Mouse (Mus musculus) monocyte, adult 5-6 weeks (primary cell): ENCODE measurements around the gene Phf23. TPM values are rescaled to one million over a fixed set of nuclear protein-coding genes. Genes with fewer than 3 reads are reported as not detected.
A peak's percentile ranks its signal among the peaks of the same experiment; 100 is the strongest.

Source experiments
- ATAC-seq: fragments of 153-309, 156-312 bp; replicated peaks from 2 replicates; pipeline ENCODE4 v1.8.0; 2017; ENCODE audit warnings: mild to moderate bottlenecking; ENCODE audit not compliant: low TSS enrichment, insufficient number of reproducible peaks, severe bottlenecking, poor library complexity, low FRiP score
- total RNA-seq: library from RNA; stranded (forward); fragments of 200-1000, 200-491, 200-594 nt; gene quantifications from 3 replicates; pipeline ENCODE4 v1.2.3, GENCODE M21; 2017

The Phf23 gene
- total RNA-seq, 1 experiment from 2014 or later: 74.0 TPM

DNA sequence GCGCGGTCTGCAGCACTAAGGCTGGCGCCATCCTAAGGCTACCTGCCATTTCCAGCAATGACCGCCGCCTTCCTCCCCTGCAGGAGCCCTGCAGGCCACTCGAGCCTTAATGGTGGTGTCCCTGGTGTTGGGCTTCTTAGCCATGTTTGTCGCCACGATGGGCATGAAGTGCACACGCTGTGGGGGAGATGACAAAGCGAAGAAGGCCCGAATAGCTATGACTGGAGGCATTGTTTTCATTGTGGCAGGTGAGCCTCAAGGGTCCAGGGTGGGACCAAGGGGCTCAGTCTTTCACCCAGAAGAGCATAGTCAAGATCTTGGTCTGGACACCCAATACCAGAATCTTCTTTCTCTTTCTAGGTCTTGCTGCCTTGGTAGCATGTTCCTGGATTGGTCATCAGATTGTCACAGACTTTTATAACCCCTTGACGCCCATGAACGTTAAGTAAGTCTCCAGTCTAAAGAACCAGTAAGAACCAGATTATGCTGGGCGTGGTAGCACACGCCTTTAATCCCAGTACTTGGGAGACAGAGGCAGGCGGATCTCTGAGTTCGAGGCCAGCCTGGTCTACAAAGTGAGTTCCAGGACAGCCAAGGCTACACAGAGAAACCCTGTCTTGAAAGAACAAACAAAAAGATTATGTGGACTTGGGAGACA lies 28.6 kb upstream of the Phf23 start:
- ATAC-seq: no peak

DNA sequence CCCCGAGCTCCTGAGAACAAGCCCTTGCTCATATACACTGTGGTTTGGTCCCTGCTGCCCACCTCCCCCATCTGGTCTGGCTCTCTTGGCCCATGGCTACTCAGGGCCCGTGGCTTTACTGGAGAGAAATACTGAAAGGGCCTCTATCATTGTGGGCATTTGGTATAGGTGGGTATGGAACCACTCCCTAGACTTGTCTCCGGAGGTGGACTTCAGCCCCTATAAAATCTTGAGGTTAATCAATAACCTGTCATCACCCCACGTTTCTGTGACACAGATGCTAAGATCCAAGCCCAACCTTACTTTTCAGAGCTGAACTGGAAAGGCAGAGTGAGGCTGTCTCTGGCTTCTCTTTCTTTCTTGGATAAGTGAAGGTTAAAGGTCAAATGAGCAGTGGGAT lies 26.8 kb upstream of the Phf23 start:
- ATAC-seq: no peak

DNA sequence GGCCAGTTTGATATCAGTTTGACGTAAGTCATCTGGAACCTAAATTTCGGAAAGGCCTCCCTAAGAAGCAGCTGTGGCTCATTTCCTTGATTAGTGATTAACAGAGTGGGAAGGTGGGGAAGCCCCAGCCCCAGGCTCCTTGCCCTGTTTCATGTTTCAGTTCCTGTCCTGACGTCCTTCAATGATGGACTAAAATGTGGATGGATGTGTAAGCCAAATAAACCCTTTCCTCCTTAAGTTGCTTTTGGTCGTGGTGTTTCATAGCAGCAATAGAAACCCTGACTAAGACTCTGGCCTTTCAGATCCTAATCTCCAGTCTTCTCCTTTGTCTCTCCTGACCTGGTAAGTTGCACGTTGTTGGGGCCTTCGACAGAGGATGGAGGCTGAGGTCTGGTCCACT lies 25.4 kb upstream of the Phf23 start:
- no peak for ATAC-seq

DNA sequence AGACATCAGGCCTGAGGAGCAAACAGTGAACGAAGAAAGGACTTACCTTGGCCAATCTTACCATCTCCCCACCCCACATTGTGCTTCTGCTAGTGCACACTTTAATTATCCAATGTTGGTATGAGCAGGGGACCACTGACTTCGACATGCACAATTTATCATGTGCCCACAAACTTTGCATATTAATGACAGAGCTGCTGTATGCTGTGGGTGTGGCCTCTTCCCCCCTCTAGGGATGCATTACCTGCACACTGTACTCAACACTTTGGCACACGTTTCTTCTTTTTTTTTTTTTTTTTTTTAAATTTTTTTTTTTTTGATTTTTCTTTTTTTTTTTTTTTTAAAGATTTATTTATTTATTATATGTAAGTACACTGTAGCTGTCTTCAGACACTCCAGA lies 24.8 kb upstream of the Phf23 start:
- ATAC-seq: no peak

DNA sequence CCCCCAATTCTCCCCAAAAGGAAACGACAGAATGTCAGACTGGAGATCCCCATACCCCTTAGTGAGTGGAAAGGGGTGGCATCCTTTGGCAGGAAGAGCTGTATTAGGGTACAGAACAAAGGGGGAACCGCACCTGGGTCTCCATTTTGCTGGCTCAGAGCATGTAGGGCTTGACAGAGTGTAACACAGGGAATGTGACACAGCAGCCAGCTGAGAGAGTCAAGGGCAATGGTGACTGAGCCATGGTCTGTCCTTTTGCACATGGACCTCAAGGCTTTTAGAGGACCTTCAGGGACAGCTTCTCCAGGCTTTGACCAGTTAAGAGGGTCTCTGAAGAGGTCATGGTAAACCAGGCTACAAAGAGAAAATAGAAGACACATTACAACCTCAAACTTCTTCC lies 20.7 kb upstream of the Phf23 start:
- no peak for ATAC-seq

DNA sequence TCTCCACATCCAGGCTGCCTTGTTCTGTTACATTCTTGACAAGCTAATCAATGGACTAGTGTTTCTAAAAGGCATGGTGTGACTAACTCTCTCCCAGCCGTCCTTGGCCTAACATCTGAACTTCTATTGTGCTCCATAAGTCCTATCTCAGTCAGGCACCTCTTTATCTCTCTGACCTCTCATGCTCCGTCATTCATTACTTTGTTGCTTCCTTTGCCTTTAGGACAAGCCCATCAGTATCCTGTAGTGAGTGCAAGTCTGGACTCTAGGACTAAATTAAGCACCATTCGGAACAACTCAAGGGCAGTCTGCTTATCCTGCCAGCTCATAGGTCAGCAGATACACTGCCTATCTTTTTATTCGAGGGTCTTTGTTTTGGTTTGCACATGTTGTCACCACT lies 19.3 kb upstream of the Phf23 start:
- no peak for ATAC-seq

DNA sequence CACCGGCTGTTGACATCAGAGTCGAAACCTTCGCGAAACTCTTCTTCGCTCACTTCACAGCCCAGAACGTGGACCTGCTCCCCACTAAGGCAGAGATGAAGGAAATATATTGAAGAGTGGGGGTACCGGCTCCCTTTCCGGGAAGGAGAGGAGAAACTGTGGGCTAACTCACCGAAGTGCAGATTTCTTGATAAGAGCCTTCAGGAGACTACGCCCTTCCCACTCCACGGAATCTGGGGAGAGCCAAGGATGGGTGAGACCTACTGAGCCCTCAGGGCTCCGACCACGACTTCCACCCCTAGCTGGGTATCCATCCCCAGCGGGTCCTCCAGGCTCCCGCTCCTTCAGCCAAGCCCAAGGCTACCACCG lies 15.8 kb upstream of the Phf23 start:
- no peak for ATAC-seq

DNA sequence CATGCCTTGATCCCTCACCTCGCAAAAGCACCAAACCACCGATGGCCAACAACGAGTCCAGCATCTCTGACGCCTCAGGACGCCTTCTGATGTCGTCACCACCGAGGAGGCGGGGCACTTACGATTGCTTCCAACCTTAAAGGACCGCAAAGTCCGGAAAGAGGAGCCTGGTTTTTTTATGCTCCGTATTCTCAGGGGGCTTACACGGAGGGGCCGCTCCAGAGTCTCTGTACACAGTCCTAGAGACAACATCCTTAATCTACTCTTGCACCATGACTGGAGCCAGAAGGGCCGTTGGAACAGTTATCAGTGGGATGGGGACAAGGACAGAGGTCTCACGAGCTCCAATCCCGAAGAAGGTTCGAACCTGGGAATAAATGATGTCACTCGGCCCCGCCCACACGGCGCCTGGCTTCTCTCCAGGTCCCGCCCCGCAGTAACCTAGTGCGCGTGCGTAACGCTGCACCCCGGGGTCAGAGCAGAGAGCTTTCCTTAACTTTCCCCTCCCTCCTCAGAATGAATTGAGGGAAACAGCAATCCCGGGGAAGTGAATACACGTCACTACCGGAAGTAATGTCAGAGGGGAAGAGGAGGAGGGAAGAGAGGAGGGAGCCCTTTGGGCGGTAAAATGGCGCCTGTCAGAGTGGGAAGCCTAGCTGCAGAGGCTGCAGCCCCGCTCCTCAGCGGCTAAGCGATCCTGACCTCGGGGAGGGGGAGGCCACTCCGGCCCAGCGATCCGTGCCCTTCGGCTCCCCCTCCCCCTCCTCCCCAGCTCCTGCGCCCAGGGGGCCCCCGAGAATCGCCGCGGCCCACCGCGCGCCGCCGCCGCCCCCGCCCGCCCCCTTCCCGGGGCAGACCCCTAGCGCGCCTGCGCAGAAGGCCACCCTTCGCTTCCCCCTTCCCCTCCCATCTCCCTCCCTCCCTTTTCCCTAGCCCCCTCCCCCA lies 15.1 kb upstream of the Phf23 start:
- peak; percentile 95 for ATAC-seq

DNA sequence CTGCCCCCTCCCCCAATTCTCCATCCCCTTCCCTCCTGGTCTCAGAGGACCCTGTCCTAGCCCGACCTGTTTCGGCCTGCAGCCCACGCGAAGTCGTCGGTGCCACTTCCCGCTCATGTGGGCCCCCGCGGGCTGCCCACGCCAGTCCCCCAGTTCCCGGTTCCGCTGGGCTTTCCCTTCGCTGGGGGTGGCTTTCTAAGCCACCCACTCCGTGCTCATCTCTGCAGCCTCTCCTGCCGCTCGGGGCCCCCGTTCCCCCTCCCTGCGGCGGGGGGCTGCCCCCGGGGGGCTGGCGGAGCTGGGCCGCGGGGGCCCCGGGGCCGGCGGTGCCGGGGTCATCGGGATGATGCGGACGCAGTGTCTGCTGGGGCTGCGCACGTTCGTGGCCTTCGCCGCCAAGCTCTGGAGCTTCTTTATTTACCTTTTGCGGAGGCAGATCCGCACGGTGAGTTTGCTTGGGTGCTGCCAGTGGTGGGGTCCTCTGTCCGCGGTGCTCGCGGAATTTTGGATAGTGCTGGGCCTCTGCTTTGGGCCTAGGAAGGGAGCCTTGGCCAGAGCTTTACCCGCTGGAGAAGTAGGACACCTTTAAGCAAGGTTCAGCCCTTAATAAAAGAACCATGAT lies 14.3 kb upstream of the Phf23 start, which contains the start of gene Ctdnep1:
TSS of gene Ctdnep1 (plus strand) at position 16 of the 622 bp plus-strand sequence.
- no peak for ATAC-seq

DNA sequence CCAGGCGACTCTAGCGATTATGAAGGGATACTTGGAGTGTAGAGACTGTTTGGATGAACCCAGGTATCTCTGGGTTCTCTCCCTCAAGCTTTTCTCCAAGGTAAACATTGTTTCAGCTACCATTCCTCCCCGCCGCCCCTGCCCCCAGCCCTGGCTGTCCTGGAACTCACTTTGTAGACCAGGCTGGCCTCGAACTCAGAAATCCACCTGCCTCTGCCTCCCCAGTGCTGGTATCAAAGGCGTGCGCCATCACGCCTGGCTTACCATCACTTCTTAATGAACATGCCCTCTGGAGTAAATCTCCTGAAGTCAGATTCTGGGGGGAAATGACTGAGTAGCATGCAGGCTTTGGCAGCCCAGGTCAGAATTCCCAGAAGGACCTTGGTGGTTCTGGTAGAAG lies 13.4 kb upstream of the Phf23 start, which contains the start of gene Elp5:
TSS of gene Elp5 (minus strand) at position 293 of the 400 bp plus-strand sequence.
- no peak for ATAC-seq

DNA sequence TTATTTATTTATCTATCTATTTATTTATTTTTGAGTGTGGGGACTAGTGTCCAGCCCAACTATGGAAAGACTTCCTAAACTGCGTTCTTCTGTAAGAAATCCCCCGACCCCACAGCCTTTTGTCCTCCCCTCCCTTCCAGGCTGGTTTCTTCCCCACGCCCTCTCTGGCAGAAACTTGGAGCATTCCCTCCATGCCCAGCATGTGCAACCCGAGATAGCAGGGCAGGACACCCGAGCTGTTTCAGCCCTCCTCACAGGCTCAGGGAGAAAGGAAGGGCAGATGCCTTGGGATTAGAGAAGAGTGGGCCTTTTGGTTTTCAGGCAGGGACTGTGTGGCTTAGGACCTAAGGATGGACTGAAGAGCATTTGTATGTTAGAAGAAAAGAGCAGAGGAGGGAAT lies 12.7 kb upstream of the Phf23 start:
- ATAC-seq: no peak

DNA sequence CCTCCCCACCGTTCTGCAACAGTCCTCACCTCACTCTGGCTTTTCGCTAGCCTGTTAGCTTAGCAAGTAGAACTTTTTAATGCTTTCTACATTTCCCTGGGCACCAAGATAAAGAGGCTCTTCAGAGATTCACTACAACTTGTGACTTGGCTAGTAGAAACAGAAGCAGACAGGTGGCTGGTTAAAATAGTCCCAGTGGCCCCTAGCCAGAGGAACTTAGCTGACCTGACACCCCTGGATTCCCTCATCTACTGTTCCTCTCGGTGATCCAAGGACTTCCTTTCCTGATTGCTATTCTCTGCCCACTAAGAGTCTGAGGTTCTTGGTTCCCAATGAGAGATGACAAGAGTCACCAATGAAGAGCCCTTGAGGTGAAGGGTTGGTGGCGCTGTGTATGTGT lies 12.2 kb upstream of the Phf23 start:
- ATAC-seq: no peak

DNA sequence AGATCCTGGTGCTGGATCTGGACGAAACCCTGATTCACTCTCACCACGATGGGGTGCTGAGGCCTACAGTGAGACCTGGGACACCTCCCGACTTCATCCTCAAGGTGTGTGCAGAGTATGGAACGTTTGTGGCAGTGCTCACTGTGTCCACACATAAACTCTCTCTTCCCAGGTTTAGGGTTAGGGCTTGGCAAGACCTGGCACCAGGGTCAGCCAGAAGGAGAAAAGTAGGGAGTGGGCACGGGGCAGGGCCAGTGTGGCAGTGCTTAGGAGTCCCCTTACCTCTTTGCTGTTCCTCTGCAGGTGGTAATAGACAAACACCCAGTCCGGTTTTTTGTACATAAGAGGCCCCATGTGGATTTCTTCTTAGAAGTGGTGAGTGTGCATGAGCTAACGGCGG lies 11.1 kb upstream of the Phf23 start:
- no peak for ATAC-seq

DNA sequence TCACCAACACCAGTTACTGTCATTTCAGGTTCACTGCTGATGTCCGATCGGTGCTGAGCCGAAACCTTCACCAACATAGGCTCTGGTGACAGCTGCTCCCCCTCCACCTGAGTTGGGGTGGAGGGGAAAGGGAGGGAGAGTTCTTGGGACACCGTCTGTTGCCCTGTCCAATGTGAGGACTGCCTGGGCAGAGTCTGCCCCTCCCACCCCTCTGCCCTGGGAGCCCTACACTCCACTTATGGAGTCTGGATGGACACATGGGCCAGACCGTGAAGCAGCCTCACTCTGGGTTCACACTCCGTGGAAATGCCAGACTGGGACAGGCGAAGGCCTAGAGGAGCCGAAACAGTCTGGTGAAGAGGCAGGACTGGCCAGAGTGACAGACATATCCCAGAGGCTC lies 5.6 kb upstream of the Phf23 start:
- ATAC-seq: no peak

DNA sequence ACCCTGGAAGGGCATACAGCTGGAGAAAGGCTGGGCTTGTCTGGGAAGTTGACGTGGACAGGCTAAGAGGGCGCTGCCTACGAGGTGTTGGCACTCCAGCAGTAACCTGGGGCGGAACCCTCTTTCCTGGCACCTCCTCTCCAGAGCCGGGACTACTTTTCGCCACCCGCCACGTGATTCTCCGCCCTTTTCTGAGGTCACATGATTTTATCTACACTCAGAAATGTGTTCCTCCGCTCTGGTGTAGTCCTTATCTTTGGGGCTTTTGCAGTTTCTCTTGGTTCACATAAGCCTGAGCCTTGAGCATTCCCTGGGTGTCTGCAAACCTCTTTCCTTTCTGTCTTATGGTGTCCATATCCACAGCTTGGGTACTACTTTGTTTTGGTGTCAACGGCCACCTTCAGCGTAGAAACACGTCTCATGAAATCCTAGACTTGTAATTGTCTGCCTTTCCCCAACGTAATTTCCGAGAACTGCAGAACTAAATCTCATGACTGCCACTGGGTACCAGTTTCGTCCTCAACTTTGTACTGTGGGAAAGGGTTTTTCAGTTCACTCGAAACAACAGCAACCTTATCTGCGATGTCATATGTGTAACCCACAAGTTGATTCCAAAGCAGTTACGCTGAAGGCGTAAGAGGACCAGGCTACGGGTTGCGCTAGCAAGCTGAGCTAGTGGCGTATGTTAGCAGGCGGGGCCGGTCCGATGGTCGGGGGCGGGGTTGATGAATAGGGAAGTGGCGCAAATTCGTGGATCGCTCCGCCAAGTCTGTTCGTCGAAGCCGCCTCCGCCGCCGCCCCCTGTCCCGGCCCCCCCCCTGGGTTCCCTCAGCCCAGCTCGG lies 4.5 kb upstream of the Phf23 start, which contains the start of gene Gabarap:
TSS of gene Gabarap (plus strand) at position 294 of the 842 bp plus-strand sequence.
- peak; percentile 64 for ATAC-seq

DNA sequence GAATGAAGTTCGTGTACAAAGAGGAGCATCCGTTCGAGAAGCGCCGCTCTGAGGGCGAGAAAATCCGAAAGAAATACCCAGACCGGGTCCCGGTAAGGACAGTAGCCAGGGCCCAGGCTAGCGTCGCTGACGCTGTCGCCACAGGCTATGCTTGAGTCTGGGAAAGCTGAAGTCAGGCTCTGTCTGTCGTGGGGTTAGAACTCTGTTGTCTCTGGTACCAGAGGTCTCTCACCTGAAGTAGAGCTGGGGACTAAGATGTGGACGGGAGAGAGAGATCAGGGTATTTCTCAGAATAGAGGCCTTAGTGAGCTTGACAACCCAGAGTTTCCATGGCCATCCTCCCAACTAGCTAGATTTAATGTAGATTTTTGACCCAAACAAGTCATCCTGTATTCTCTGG lies 3.9 kb upstream of the Phf23 start:
- no peak for ATAC-seq

DNA sequence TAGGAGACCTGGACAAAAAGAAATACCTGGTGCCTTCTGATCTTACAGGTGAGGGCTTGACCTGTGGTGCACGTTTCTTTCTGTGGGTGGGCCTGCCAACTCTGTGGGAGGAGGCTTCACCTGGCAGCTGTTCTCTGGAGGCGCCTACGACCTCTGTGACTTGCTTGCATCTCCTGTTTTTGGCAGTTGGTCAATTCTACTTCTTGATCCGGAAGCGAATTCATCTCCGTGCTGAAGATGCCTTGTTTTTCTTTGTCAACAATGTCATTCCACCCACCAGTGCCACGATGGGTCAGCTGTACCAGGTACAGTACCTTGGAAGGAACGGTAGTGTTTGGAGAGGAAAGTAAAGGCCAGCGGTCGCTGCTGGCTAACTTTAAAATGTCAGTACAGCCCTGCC lies 3.2 kb upstream of the Phf23 start:
- ATAC-seq: no peak

DNA sequence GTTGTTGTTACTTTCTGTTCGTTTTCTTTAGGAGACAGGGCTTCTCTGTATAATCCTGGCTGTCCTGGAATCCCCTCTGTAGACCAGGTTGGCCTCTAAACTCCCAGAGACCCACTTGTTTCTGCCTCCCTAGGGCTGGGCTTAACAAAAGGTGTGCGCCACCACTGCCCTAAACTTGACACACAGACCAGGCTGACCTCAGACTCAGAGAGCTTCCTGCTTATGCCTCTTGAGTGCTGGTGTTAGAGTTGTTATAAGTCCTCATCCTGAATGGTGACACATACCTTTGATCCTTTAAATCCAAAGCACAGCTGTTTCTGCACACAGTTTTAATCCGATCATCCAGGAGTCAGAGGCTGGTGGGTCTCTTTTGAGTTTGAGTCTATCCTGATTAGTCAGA lies 2.6 kb upstream of the Phf23 start:
- no peak for ATAC-seq
